Mouse (Mus musculus) retina, postnatal 7 days (tissue): ENCODE results near the gene Morn3.
"Not testable (repeated sequence)": the region's sequence is repeated elsewhere in the genome, so short reads cannot be mapped to it uniquely, and the experiment has no call there.

Source experiments
- DNase-seq: peaks from one replicate; pipeline ENCODE4 v3.0.0-alpha.2; 2012; ENCODE audit warnings: low read depth, low spot score

Gene Morn3

GRCm38 (mm10) chr5:123046916-123047315 lies at the start of gene Morn3:
Gene Morn3, minus strand, starts transcription at chr5:123047016.
- no peak for DNase-seq

- no peak for DNase-seq
Measured at GRCm38 (mm10) chr5:123096299-123096698, 49.5 kb upstream of the Morn3 start.

- no peak for DNase-seq
Measured at GRCm38 (mm10) chr5:123094238-123094991, 47.6 kb upstream of the Morn3 start.

DNA sequence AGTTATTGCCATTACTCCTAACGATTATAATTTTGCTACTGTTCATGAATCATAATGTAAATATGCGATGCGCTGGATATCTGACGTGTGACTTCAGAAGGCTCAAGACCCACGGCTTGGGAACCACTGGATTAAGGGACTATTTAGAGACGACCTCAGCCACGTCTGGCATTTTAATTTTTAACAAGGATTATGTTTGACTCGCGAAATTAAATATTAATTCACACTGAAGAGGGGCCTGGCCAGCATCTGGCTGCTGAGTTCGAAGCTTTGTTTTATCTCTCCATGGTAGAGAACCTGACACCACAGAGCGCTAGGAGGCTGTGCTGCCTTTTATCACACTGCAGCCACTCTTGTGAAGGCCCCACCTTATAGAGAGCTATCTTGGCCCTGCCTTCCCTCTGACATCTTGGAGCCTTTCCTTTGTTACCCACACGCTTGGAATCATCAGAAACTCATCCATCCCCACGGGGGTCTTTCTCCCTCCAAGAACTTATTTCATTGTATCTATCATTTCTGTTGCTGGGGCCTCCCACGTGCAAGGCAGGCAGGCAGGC lies 46.3 kb upstream of the Morn3 start:
- DNase-seq = no peak

GRCm38 (mm10) chr5:123090560-123091306 lies 43.9 kb upstream of the Morn3 start:
- DNase-seq = no peak

DNA sequence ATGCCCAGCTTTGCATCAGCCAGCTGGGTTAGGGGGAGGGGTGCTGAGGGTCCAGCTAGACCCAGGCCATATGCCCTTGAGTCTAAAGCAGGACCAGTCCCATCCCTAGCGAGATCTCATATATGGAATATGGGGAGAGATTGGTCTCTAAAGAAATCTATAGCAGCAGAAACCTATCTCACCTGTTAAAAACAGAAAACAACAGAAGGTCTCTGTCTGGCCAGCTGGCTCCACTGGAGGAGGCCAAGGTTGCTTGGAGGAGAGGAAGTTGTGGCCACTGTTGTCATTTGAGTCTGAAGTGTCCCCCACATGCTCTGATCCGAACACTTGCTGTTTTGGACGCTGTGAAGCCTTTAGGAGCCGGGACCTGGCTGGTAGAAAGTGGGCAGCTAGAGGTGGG lies 42.0 kb upstream of the Morn3 start:
- no peak for DNase-seq

DNA sequence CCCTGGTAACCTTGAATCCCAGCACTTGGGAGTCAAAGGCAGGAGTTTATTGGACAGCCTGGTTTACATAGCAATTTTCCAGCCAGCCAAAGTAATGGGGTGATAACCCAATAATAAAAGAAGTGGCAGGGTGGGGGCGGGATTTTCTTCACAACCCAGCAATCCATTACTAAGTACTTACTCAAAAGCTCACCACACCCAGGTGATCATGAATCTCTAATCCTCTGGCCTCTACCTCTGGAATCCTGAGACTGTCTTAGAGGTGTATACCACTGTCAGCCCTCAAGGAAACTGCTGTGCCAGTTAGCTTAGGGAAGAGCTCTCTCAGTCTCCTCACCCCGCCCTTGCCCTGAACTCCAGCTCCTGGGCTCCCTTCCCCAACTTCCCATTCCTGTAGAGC lies 39.7 kb upstream of the Morn3 start:
- DNase-seq = no peak

DNA sequence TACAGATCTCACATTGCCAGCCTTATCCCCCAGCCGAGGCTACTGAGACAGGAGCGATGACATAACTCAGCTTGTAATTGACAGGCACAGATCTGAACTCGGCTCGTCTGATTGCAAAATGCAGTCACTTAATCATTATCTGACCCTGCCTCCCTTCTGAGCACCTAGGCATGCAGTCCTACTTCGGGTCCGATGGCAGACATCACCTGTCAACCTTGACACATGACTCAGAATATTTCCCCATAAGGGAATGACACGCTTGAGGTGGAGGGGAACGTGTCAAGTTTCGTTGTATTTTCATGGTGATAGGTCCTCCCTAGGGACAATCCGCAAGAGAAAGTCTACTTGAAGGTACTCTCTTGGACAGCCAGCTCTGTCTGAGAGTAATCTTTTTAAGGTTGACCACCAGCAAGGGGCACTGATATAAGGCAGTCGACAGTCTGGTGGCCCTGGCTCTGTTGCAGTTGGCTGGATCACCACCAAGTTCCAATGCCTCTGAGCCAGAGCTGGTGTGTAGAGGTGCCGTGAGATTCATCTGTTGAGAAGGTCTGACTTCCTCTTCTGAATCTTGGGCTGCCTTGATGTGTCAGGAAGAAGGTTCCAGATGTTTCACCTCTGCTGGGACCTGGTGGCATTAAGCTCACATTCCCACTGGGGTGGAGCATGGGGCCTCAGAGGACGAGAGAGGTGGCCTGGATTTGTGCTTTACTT lies 36.7 kb upstream of the Morn3 start:
- DNase-seq = no peak

- no peak for DNase-seq
Measured at GRCm38 (mm10) chr5:123080510-123080909, 33.7 kb upstream of the Morn3 start.

DNA sequence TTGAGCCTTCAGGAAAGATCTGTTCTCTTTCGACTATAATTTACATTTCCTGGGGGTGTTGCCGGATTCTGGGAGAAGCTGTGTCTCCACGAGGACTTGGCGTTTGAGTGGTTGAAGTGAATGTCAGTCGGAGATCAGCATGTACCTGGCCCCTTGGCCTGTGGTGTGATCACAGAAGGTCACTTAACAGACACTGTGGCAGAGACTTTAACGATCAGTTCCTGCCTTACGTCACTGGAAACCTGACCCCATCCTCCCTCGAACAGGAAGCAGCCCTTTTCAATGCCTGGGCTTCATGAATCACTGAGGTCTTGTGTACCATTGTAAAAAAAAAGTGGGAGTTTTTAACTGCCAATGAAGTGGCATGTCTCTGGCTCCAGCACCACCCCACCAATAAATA lies 33.2 kb upstream of the Morn3 start:
- no peak for DNase-seq

DNA sequence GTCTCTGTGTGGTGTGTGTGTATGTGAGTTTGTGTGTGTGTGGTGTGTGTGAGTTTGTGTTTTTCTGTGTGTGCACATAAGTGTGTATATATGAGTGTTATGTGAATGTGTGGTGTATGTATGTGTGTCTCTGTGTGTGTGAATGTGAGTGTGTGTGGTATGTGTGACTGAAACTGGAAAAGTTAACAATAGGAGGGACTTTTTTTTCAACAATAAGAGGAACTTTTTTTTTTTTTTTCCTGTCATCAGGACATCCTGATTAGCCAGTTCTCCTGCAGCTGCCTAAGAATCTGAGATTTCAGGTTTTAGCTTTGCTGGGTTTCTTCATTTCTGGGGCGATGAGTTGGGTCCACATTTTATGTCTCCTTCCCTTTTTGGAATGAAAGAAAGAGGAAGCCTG lies 32.8 kb upstream of the Morn3 start:
- no peak for DNase-seq

- DNase-seq = no peak
Measured at GRCm38 (mm10) chr5:123076419-123077281, 29.8 kb upstream of the Morn3 start.

GRCm38 (mm10) chr5:123075576-123076418 lies 29.0 kb upstream of the Morn3 start:
- DNase-seq = peak; percentile 88

GRCm38 (mm10) chr5:123068714-123069113 lies 21.9 kb upstream of the Morn3 start:
- DNase-seq = no peak

DNA sequence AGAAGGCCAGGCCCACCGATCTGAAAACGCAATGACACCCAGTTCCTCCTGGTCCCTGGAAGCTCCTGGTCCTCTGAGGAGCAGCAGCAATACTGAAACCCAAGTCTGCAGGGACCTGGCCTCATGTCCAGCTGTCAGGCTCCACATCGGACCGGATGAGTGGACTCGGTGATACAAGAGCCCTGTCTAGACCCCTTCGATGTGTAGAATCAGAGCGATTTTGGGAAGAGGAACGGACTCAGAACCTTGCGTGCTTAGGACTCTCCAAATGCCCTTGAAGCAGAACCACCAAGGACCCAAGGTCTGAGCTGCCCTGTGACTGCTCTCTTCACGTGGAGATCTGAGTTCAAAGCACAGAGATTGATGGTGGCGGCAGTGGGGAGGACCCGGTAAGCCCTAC lies 21.3 kb upstream of the Morn3 start, which contains the start of gene Tmem120b:
Gene Tmem120b, plus strand, starts transcription at position 301 of the 400 bp plus-strand sequence.
- no peak for DNase-seq

- DNase-seq = no peak
Measured at GRCm38 (mm10) chr5:123067395-123067995, 20.7 kb upstream of the Morn3 start.

DNA sequence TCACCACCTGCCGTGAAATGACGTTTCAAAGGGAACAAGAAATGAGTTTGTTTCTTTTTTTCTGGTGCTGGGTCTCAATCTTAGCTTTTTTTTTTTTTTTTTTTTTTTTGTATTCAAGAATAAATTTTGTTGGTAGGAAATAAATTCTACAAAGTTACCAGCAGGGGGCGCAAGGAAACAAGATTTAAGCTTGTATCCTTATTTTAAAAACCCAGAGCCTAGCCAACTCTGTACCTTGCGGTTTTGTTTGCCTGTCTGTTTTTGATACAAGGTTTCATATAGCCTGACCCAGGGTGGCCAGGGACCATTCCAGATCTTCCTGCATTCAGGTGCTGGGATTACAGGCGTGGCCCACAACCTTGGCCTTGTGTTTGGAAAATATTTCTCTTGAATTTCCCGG lies 17.4 kb upstream of the Morn3 start:
- DNase-seq = peak; percentile 61

DNA sequence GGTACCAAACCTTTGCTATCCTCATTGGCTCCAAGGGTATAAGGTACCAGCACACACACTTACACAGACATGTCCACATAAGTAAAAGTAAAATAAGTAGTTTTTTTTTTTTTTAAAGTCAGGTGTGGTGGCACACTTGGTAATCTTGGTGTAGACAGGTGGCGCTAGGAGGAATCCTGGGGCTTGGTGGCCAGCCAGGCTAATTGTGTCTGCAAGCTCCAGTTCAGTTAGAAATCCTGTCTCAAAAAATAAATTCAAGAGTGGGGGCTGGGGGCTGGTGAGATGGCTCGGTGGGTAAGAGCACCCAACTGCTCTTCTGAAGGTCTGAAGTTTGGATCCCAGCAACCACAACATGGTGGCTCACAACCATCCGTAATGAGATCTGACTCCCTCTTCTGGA lies 16.3 kb upstream of the Morn3 start:
- no peak for DNase-seq

GRCm38 (mm10) chr5:123061402-123061749 lies 14.6 kb upstream of the Morn3 start:
- not testable (repeated sequence) for DNase-seq
